Mouse (Mus musculus) cortical plate, adult 2 months (tissue): Measurements from ENCODE around the gene Esr1. TPM values are rescaled to one million over a fixed set of nuclear protein-coding genes. Genes with fewer than 3 reads are reported as not detected.
"Not testable (repeated sequence)": the region's sequence is repeated elsewhere in the genome, so short reads cannot be mapped to it uniquely, and the experiment has no call there.

Experiments used
- H3K27ac ChIP-seq: fragments of 200-500 bp; 2 replicates; pipeline ENCODE4 v1.5.1; 2012; ENCODE audit warnings: low read length, control low read depth, inconsistent platforms; ENCODE audit not compliant: insufficient read depth
- H3K4me1 ChIP-seq: fragments of 200-500 bp; 2 replicates; pipeline ENCODE4 v1.6.1; 2011; ENCODE audit warnings: low read length; ENCODE audit not compliant: control insufficient read depth, insufficient read depth
- H3K4me3 ChIP-seq: fragments of 200-500 bp; 2 replicates; pipeline ENCODE4 v1.5.1; 2011; ENCODE audit warnings: mild to moderate bottlenecking, low read length, control low read depth; ENCODE audit not compliant: insufficient read depth
- CTCF ChIP-seq: fragments of 200-500 bp; IDR thresholded peaks from 2 replicates; pipeline ENCODE4 v1.5.1; 2011; ENCODE audit warnings: mild to moderate bottlenecking, control low read depth, low read length; ENCODE audit not compliant: insufficient read depth; ENCODE audit errors: extremely low read depth
- POLR2A ChIP-seq: fragments of 200-500 bp; IDR thresholded peaks from 2 replicates; pipeline ENCODE4 v1.6.1; 2011; ENCODE audit warnings: mild to moderate bottlenecking, low read length, control low read depth; ENCODE audit not compliant: insufficient read depth; ENCODE audit errors: extremely low read depth
- polyA plus RNA-seq: library from polyadenylated mRNA; depleted of rRNA; stranded (reverse); fragments of >200 nt; gene quantifications from 2 replicates; pipeline ENCODE4 v1.2.3, GENCODE M21; 2012

Esr1 gene
- polyA plus RNA-seq, 1 experiment: 0.65 TPM

- Histone ChIP-seq H3K4me1 (no peaks in the 10 kb centered on the region), H3K27ac (no peak overlapping the region), H3K4me3 (no peak overlapping the region)
- TF ChIP-seq CTCF (peak; percentile 67), POLR2A (no peak)
These were observed 13.1 kb upstream of the Esr1 start for GRCm38 (mm10) chr10:4598244-4598842.

- Histone ChIP-seq H3K4me3 (no peak overlapping the region), H3K27ac (no peak overlapping the region)
- no peak for TF ChIP-seq CTCF
- no peak for TF ChIP-seq POLR2A
These were observed 12.5 kb upstream of the Esr1 start for GRCm38 (mm10) chr10:4598916-4599315.

DNA sequence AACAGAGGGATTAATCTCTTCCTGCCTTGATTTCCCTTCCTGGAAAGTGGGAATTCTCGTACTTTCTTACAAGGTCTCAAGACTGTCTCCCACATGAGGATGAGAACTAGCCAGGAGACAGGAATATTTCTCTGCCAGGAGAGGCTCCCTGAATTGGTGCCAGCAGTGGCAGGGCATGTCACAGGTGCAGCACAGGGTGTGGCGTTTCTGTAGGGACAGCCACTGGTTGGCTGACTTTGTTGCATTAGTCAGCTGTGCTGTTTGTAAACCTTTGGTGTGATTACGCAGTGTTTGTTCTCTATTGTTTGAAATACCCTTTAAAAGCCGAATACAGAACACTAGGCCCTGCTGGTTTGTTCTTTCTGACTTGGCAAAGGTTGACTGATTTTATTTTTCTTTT lies 11.8 kb upstream of the Esr1 start:
- no peaks in the 10 kb centered on the region for H3K4me1 ChIP-seq
- TF ChIP-seq POLR2A (no peak), CTCF (no peak)
- no peak overlapping the region for H3K27ac ChIP-seq
- H3K4me3 ChIP-seq: no peak overlapping the region

More at GRCm38 (mm10) chr10:4598916-4599315, 12.5 kb upstream of the Esr1 start:
- no peaks in the 10 kb centered on the region for H3K4me1 ChIP-seq

GRCm38 (mm10) chr10:4600796-4601474 lies 10.5 kb upstream of the Esr1 start:
- no peaks in the 10 kb centered on the region for H3K4me1 ChIP-seq
- TF ChIP-seq POLR2A (no peak), CTCF (no peak)

DNA sequence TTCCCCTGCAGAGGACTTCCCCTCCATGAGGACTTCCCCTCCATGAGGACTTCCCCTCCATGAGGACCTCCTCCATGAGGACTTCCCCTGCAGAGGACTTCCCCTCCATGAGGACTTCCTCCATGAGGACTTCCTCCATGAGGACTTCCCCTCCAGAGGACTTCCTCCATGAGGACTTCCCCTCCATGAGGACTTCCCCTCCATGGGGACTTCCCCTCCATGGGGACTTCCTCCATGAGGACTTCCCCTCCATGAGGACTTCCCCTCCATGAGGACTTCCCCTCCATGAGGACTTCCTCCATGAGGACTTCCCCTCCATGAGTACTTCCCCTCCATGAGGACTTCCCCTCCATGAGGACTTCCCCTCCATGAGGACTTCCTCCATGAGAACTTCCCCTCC lies 9.8 kb upstream of the Esr1 start:
- not testable (repeated sequence) for H3K4me1 ChIP-seq, H3K4me3 ChIP-seq, H3K27ac ChIP-seq

More at GRCm38 (mm10) chr10:4600796-4601474, 10.5 kb upstream of the Esr1 start:
- Histone ChIP-seq H3K27ac (no peak overlapping the region), H3K4me3 (no peak overlapping the region)

DNA sequence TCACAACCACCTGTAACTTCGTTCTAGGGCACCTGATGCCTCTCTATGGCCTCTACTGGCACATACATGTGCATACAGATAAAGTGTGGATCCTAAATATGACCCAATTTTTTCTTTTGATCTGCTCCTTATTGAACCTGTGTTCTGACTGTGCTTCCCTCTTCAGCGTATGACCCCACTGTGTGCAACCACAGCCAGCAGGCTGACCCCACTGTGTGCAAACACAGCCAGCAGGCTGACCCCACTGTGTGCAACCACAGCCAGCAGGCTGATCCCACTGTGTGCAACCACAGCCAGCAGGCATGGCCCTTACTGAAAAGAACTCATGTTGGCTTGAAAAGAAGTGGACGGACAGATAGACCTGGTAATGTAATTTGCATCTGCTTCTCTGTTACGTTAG lies 8.9 kb upstream of the Esr1 start:
- no peak for TF ChIP-seq POLR2A
- no peak for TF ChIP-seq CTCF
- H3K27ac ChIP-seq: no peak overlapping the region
- no peaks in the 10 kb centered on the region for H3K4me1 ChIP-seq
- H3K4me3 ChIP-seq: no peak overlapping the region

DNA sequence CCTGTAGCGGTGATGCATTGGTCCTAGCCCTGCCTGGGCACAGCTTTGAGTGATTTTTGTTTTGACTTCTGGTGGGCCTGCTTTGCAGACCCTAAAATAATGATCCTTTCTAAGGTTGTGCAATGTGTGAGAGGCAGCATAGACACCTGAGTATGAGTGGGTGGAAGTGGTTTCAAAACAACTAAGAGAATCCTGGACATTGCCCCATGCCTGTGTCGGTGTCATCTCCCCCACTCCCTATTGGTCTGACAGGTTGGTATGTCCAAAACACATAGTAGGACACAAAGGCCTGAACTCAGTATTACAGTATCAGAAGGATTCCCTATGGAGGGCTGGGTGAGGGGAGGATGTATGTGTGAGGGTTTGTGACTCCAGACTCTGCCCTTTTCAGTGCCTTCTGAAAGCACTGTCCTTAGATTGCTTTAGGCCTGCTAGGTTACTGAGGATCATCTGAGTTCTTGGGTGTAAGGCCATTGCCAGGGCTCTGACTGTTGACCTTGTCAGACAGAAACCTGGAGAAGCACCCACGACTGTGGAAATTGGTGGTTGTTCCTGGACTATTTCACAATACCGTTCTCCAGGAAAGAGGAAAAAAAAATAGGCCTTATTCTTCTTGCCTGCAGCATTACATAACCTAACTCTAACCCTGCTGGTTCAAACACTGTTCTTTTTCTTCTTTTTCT lies 6.7 kb upstream of the Esr1 start:
- Histone ChIP-seq H3K4me1 (no peaks in the 10 kb centered on the region), H3K4me3 (no peak overlapping the region), H3K27ac (no peak overlapping the region)
- TF ChIP-seq CTCF (no peak), POLR2A (no peak)

DNA sequence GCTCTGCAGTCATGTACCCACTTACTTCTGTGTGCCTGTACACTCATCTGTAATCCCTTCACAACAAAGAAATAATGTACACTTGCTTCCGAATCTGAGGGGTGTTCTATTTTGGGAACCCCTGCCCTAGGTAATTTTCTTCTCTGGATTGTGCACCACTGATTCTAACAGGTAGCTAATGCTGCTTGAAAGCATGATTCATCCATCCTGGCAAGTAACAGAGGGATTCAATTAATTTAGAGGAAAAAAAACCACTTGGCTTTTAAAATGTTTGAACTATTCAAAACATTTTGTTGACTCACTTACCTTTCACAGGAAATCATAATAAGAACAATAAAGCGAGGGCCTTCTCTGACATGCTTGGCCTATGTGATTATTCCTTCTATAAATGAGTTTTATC lies 1.2 kb upstream of the Esr1 start:
- Histone ChIP-seq H3K4me3 (no peak overlapping the region), H3K27ac (no peak overlapping the region), H3K4me1 (no peaks in the 10 kb centered on the region)
- TF ChIP-seq CTCF (no peak), POLR2A (no peak)

GRCm38 (mm10) chr10:4612313-4613036 lies 1.1 kb downstream of the Esr1 start:
- no peaks in the 10 kb centered on the region for H3K4me1 ChIP-seq
- H3K27ac ChIP-seq: no peak overlapping the region
- peak overlapping the region; percentile 60; the same call in 1 of the 2 replicates for H3K4me3 ChIP-seq
- no peak for TF ChIP-seq POLR2A
- TF ChIP-seq CTCF: no peak

DNA sequence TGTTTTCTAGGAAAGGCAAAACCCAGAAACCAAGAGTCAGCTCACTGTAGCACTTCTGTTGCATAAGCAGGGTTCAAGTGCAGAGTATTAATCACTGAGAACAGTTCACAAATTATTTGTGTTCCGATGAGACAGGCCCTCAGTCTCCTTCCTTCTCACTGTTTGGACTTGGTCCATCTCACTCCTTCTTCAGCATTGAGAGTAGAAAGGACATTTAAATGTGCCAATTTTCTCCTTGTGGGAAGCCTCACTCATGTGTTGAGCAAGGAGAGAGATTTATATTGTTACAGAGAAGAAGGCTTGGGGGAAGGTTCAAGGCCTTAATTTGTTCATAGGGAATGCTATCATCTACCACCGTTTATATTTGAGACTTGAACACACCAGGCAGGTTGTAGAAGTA lies 6.6 kb downstream of the Esr1 start:
- Histone ChIP-seq H3K4me3 (no peak overlapping the region), H3K27ac (no peak overlapping the region), H3K4me1 (no peaks in the 10 kb centered on the region)
- TF ChIP-seq POLR2A: no peak
- no peak for TF ChIP-seq CTCF
